Mouse (Mus musculus) thymus, postnatal 14 days (tissue): ENCODE data around the gene Zfand2a.

Experiments
- DNase-seq: peaks from one replicate; pipeline ENCODE4 v3.0.0; 2021

Gene Zfand2a

GRCm38 (mm10) chr5:139464874-139465273, 19.5 kb downstream of the Zfand2a start:
- DNase-seq, result no peak

GRCm38 (mm10) chr5:139460384-139461067, 23.8 kb downstream of the Zfand2a start, which contains the start of gene 3110082I17Rik:
TSS of gene 3110082I17Rik (minus strand) at chr5:139460527.
- DNase-seq, result peak; percentile 98

GRCm38 (mm10) chr5:139459938-139460337, 24.4 kb downstream of the Zfand2a start:
- no peak for DNase-seq

GRCm38 (mm10) chr5:139457241-139457640, 27.1 kb downstream of the Zfand2a start:
- DNase-seq, result no peak

- DNase-seq, result no peak
Observed at GRCm38 (mm10) chr5:139455166-139455565, 29.2 kb downstream of the Zfand2a start.

GRCm38 (mm10) chr5:139453031-139453430, 31.3 kb downstream of the Zfand2a start:
- no peak for DNase-seq

GRCm38 (mm10) chr5:139449926-139450325, 34.4 kb downstream of the Zfand2a start:
- peak; percentile 14 for DNase-seq

GRCm38 (mm10) chr5:139449161-139449791, 35.1 kb downstream of the Zfand2a start:
- peak; percentile 68 for DNase-seq

GRCm38 (mm10) chr5:139448025-139448424, 36.3 kb downstream of the Zfand2a start:
- DNase-seq, result no peak

- DNase-seq, result no peak
Observed at GRCm38 (mm10) chr5:139445258-139445657, 39.1 kb downstream of the Zfand2a start.

- DNase-seq, result no peak
Observed at GRCm38 (mm10) chr5:139442962-139443361, 41.4 kb downstream of the Zfand2a start.

GRCm38 (mm10) chr5:139442428-139442827, 41.9 kb downstream of the Zfand2a start:
- DNase-seq, result no peak

GRCm38 (mm10) chr5:139441726-139442018, 42.7 kb downstream of the Zfand2a start:
- DNase-seq, result no peak

GRCm38 (mm10) chr5:139440926-139441725, 43.2 kb downstream of the Zfand2a start:
- DNase-seq, result no peak

- no peak for DNase-seq
Observed at GRCm38 (mm10) chr5:139440451-139440850, 43.9 kb downstream of the Zfand2a start.

GRCm38 (mm10) chr5:139438440-139438839, 45.9 kb downstream of the Zfand2a start:
- no peak for DNase-seq

GRCm38 (mm10) chr5:139437769-139438168, 46.6 kb downstream of the Zfand2a start:
- DNase-seq, result no peak

- no peak for DNase-seq
Observed at GRCm38 (mm10) chr5:139434940-139435339, 49.4 kb downstream of the Zfand2a start.

- no peak for DNase-seq
Observed at GRCm38 (mm10) chr5:139433842-139434568, 50.3 kb downstream of the Zfand2a start.

GRCm38 (mm10) chr5:139432747-139433508, 51.4 kb downstream of the Zfand2a start:
- DNase-seq, result no peak

- DNase-seq, result no peak
Observed at GRCm38 (mm10) chr5:139432333-139432732, 52.0 kb downstream of the Zfand2a start.

- no peak for DNase-seq
Observed at GRCm38 (mm10) chr5:139429818-139430341, 54.5 kb downstream of the Zfand2a start.
